Mouse (Mus musculus) liver, embryonic 14.5 days (tissue): Measurements from ENCODE around the gene Sh3tc1.

ENCODE experiments used
- CTCF ChIP-seq: IDR thresholded peaks from 2 replicates; pipeline ENCODE4 v1.5.1; 2016; ENCODE audit warnings: antibody characterized with exemption, low read depth, control low read depth
- EP300 ChIP-seq: IDR thresholded peaks from 2 replicates; pipeline ENCODE4 v1.6.1; 2016; ENCODE audit warnings: antibody characterized with exemption, low read depth

- no peak for TF ChIP-seq CTCF
- no peak for TF ChIP-seq EP300
Observed at GRCm38 (mm10) chr5:35750026-35750425, 10.2 kb upstream of the Sh3tc1 start.
